Mouse (Mus musculus) gonadal fat pad, adult 2 months (tissue): ENCODE results near the gene Ssr1. TPM values are rescaled to one million over a fixed set of nuclear protein-coding genes. Genes with fewer than 3 reads are reported as not detected.

Experiments used
- DNase-seq: peaks from one replicate; pipeline ENCODE4 v3.0.0-alpha.2; 2012; ENCODE audit warnings: low read depth
- polyA plus RNA-seq: library from polyadenylated mRNA; depleted of rRNA; stranded (reverse); fragments of >200 nt; gene quantifications from 2 replicates; pipeline ENCODE4 v1.2.3, GENCODE M21; 2012

Gene Ssr1
- polyA plus RNA-seq, 1 experiment = 17.2 TPM

DNA sequence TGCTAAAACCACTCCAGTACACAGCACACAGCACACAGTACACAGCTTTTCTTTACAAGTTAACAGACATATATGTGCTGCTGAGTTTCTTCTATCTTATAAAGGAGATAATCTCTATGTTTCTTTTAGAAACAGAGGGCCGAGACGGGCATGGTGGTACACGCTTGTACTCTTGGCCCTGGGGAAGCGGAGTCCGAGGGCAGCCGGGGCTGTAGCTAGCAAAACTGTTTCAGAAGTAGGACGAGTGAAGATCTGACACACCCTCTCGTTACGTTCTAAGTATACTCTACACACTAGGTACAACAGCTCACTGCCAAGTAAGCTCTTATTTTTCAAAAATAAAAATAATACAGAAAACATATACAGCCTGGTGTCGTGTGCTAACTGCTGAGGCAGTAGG lies 13.7 kb downstream of the Ssr1 start:
- no peak for DNase-seq

DNA sequence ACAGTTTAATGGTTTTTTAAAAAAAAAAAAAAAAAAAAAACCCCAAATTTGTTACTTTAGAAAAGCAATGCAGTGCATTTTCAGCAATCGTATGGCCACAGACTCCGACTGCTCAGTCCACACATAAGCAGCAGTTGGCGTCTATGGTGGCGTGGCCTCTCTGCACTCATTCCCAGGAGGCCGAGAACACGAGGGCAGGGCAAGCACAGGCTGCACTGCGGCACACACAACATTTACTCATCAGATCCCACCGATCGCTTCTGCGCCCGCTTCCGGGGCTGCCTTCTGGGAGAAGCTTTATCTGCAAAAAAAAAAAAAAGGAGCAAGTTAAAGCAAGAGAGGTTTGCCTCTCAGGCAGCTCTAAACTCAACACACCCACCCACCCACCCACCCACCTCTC lies 14.5 kb downstream of the Ssr1 start:
- DNase-seq = no peak

DNA sequence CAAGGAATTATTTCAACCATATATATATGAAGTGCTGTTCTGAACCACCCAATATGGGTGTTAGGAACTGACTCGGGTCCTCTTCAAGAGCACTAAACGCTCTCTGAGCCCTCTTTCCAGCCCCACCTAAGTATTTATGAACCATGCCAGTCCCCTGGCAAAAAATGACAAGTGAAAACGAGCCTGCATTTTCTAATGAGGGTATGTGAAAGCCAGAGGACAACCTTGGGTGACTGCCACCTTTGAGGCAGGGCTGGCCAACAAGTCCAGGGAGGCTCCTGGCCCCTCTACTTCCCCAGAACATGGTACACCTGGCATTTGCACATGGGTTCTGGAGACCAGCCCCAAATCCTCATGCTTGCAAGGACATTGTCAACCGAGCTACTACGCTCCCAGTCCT lies 19.3 kb downstream of the Ssr1 start:
- no peak for DNase-seq

DNA sequence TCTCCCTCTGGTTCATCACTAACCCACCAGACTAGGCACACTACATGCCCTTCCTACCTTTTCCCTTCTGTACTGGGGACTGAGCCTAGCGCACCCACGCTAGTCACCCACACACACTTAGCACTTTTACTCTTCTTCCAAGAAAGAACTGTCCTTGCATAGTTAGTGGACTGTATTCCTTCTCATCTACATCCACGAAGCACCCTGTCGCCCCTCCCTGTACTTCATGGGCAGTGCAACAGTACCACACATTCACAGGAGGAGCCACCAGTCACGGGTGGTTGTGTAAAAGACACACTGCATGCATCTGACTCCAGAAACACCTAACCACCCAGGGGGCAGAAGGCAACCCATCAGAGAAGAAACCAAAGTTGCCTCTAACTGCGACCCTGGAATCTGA lies 20.0 kb downstream of the Ssr1 start:
- DNase-seq = no peak

DNA sequence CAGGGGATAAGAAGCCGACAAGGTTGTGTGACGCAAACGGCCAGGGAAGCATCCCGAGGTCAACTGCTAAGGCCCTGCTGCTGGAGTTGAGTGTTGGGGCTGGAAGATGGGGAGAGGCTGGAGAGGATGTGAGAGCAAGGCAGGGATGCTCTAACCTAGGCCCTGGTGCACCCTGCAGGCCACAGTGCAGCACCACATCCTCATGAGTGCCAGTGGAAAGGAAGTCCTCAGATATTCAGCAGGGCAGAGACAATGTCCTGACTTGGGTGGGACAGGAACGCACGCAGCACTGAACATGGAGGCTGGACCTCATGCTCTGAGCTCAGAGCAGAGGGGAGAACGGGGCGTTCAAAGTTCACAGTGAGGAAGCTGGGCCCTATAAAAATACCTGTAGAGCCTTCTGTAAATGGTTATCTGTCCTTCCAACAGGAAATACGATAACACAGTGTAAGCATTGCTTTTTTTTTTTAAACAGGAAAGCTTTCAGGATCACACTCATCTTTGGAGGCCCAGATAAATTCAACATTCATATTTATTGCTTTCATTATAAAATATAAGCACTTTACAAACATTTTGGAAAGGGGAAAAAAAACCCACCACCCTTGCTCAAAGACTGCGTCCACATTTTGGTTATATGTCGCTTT lies 23.0 kb downstream of the Ssr1 start:
- no peak for DNase-seq

DNA sequence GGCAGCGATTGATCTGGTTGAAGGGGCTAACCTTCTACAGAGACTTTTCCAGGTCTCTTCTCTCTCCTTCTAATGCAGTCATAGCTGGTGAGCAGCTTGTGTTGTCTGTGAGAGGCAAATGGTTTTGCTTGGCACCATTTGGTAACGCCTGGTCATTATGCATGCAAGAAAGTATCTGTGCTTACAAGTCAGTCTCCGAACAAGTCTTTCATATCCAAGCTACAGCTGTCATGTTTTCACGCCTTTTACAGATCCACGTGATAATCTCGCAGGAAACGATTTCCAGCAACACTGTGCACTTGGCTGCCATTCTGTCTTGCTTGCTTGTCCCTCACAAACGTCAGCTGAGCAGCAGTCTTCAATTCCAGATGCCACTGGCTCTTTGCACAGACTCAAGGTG lies 24.0 kb downstream of the Ssr1 start:
- DNase-seq = no peak

DNA sequence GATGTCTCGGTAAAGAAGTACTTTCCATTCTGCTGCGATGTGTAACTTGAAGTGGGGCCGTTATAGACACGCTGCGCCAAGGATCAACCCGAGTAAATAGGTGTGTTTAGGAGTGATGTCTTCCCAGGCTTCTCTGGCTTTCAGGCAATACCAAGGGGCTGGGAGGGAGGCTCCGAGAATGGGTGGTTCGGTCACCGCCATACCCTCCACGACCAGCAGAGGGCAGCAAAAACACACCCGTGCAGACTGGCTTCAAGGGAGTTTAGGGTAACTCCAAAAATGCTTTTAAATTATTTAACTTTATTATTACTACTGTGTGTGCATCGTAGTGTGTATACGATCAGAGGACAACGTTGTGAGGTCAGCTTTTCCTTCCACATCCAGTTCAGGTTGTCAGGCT lies 24.7 kb downstream of the Ssr1 start:
- no peak for DNase-seq

DNA sequence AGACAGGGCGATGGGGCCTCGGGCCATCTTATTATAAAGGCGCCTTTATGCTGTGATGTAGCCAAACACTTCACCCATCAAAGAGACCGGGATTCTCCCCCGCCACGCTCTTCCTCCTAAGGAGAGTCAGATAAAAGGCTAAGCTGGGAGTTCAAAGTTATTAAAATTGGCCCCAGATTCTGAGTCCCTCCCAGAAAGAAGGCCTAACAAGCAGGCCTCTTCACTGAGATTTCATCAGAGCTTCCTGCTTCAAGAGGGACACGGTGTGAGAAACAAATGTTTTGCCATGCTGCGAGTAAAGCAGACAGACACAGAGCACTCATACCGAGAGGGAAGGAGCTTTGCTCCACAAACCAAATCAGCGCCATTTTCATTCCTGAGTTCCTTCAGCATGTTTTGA lies 26.5 kb downstream of the Ssr1 start:
- DNase-seq = no peak

DNA sequence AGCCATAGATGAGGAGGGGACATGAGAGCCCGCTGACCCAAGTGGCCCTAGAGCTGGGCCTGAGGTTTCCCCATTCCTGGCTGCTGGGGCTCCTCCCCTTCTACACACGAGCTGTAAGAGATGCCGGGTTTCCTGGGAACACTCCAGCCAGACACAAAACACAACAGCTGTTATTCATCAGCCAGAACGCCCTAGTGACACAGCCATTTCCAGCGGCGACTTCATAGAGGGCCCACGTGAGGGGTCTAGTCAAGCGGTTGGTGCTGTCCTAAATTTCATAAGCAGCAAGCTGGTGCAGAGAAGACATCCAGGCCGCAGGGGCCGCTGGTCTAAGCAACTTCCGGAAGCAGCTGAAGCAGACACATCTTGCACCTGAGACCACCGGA lies 27.0 kb downstream of the Ssr1 start:
- no peak for DNase-seq

DNA sequence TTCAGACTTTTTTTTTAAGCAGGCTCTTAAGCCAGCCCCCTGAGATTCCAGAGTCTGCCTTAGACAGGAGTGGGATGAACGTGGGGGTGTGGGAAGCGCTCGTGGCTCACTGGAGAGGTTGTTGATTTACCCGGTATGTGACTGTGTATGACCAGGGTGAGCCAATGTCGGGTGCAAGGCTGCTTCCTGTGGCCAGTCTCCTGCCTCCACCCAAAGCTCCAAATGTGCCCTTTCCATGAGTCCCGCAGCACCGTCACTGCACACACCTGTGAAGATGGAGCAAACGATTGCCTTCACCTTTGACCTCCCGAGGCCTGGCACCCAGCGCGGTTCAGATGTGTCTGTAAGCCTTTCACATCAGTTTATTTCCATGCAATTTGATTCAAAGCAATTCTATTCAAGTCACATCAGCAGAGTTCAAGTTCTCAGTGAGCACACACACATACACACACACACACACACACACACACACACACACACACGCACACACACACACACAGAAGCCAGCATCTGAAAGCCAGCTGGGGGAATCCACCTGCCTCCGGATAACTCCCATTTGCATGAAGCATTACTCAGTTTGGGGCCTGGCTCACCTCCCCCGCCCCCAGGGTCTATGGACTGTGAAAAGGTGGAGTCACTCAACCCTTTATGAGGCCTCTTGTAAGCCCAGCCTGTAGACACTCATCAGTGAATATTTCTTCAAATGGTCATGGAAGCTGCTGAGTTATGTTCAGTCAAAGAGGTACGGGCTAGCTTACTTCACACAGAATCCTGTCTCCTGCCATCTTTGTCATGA lies 27.6 kb downstream of the Ssr1 start:
- DNase-seq = no peak

DNA sequence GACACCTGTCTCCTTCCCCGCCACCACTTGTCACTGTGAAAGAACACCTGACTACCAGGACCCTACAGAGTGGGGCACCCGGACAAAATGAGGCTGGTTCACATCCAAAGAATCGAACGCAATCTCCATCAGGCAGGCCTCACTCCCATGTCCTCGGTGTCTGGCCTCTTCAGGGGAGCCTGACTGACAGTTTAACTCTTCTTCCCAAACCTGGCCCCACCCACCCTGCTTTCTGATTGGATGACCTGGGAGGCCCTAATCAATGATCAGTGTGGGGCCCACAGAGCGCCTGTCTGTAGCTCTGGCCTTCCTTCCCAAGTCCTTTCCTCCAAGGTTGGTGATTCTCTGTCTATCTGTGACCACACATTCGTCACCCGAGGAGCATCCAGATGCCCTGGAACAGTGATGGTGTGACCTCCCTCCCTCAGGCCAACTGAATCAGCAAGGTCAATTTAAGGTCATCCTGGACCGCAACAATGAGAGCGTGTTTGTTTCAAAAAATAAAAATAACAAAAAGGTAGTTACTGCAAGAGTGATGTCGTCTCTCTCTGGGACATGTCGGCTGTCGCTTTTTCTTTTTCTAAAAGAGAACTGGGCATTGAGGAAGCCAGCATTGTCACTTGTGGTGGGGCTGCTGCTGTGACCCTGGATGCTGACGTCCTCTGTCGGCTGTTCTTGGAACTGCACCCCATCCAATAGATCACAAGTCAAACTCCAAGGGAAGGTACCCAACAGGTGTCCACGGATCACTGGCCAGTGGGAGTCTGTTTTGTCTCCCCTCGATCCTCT lies 28.7 kb downstream of the Ssr1 start:
- DNase-seq = no peak

DNA sequence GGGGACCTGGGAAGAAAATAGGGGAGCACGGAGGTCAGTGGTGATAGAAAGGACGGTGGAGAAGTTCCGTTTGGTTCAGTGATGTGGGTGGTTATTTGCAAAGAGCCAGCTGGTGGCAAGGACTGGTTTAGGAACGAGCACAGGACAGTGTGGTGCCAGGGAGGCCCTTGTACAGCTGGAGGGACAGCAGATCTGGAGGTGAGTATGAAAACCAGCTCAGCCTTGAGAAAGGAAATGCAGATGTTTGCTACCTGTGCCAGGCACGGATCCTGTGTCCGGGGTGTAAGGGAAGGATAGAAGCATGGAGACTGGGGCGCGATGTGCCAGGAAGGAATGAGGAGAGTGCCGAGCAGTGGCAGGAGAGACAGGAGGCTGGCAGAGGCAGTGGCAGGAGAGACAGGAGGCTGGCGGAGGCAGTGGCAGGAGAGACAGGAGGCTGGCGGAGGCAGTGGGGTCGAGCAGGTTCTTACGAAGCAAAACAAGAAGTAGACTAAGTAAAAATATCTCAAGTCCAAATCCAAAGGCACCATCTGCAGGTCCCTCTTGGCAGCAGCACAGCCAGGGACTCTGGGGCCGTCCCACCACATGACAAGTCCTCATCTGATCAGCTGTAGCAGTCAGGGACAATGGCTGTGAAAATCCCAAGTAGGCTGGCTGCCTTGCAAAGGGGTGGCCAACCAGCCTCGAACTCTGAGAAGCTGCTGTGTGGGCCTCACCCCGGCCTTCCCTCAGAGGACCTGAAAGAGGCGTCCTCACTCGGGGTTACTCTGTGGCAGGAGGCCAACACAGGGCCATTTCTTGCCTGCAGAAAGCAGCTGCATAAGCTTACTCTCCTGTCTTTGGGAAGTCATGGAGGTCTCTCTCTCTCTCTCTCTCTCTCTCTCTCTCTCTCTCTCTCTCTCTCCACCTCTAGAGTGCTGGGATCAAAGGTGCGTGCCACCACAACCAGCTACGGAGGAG lies 29.6 kb downstream of the Ssr1 start:
- no peak for DNase-seq

DNA sequence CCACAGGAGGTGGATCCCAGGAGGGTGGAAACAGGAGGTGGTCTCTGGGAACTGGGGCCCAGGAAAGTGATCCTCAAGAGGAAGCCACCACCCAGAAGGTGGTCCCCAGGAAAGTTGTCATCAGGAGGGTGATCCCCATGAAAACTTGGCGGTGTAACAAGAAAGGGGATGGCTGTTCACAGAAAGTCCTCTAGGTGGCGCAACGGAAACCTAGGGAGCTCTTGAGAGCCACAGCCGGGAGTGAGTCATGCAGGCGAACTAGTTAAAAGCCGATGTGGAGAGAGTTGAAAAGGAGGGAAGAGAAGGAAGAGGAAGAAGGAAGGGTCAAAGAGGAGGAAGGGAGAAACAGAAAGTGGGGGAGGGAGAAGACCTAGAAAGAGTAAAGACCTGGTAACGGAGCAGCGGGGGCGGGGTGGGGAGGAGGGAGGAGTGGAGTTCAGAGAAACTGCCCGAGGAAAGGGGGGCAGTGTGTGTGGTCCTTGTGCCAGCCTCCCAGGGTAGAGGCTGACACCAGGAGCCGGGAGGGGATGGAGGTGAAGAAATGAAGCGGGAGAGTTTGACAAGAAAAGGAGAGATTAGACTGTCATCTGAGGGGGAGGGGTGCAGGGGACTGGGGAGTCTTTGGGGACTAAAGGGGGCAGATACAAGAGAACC lies 30.5 kb downstream of the Ssr1 start:
- DNase-seq = no peak

DNA sequence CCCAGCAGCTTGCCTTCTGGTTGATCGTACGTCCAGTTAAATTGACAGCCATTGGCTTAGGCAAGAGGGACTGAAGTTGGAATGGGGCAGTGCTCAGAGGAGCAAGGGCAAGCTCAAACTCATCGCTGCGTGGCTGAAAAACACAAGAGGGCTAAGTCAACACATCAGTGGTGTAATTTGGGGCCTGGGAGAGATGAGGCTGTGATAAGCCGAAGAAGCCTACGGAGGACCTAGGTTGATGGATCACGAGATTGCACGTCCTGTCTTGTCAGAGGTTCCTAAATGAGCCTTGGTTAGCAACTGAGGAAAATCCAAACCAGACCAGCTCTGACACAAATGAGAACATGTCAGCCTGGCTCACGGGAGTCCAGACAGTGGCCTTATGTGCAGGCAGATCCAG lies 31.5 kb downstream of the Ssr1 start:
- peak; percentile 65 for DNase-seq

DNA sequence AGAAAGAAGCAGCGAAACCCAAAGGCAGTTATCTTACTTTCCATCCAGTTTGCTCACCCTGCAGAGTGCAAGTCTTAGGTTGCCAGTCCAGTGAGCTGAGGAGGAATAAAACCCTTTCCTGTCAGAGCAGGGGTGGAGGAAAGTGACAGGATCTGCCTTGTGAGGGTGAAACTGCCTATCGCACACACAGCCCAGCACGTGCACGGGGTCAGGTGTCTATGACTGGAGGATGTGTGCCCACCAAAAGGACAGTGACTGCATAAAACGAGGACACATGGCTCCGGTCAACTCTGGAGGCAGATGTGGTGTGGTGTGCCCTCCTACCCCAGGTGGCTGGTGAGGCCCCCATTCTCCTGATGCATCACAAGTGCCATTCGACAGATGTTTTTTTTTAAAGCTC lies 34.1 kb downstream of the Ssr1 start:
- no peak for DNase-seq

DNA sequence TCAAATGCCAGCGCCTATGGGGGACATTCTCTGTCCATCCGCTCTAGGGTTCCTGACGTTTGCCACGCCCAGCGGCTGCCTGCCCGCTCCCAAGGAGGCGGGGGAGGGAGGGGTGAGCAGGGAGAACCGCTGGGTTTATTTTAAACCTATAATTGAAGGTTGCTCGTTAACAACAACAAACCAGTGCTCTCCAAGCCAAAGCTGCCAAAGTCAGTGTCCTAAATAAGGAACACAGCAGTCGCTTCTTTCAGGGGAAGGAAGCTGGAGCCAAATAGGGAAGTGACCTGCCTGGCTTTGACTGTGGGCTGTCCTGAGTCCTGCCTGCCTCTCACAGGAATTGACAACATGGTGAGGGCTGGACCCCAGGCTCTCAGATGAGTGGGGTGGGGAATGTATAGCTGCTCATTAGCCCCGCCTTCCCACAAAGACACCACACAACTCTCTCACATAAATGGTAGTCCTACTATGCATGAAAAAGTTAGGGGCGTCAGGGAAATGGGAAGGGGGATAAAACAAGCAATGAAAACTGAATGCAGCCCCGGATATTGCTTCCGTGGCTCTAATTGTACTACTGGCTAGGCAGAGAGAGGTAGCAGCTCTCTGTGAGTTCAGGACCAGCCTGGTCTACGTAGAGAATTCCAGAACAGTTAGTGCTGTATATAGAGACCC lies 34.6 kb downstream of the Ssr1 start:
- DNase-seq = no peak

DNA sequence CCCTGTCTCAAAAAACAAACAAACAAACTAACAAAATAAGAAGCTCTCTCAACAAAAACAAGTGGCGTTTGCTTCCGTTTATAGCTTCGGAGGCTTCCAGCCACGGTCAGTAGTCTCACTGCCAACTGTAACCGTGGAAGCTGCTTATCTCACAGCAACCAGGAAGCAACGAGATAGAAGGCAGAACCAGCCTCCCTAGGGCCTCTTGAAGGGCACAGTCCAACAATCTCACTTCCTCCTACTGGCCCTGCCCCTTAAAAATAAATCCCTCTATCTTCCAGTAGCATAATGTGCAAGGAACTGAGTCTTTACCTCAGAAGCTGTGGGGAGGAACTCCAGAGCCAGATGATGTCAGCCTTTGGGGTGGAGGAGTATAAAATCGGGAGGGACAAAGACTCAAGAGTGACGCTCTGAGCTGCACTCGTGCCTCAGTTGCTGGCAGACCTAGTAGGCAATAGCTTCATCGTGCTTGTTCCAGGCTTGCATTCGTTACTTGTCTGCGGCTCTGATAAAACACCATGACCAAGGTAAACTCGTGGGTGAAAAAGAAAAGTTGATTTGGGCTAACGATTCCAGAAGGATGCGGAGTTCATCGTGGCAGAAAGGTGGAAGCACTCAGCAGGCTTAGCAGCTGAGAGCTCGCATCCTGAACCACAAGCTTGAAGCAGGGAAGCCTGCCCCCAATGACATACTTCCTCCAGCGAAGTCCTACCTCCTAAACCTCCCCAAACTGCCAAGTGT lies 35.3 kb downstream of the Ssr1 start:
- no peak for DNase-seq

DNA sequence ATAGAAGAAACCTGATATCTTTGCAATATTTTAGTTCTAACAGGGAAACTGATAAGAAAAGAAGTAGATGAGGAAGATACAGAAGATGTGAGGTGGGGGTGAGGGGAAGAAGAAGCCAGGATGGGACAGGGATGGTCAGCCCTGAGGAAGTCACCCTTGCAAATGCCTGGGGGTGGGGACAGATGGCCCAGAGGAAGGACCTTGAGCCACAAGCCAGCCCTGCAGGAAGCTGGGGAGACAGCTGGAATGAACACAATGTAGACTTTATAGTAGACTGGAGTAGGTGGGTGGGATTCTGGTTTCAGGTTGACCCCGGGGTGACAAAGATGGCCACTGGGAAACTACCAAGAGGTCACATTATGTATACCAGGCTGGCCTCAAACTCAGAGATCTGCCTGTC lies 39.7 kb downstream of the Ssr1 start:
- DNase-seq = no peak

DNA sequence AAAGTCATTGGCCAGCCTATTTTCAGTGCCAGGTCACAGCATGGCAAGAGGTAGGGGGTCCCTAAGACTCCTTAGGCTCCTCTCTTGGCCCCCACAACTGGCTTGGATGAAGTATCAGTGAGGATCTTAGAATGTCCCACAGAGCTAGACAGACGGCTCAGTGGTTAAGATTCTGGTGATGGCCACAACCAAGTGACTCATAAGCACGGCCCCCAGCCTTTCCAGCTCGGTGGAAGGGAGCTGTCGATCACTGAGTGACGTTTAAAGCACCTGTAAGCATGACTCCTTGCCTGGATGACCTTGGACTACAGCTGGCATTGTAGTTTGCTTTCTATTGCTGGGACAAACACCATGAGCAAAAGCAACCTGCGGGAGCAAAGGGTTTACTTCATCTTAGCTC lies 41.0 kb downstream of the Ssr1 start:
- no peak for DNase-seq

DNA sequence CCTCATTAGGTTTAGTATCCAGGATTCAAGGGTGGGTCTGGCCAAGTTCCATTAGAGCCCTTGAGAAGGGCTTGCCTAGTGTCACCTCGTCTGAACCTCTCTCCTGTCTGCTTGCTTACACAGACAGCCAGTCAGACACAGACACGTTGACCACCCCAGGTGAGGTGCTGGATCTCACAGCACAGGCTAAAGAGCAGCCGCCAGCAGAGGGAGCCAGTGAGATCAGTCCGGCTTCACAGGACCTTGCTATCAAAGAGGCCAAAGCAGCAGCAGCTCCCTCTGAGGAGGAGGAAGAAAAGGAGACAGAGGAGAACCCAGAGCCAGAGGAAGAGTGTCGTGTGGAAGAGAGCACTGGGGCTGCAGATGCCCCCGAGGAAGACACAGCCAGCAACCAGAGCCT lies 47.3 kb downstream of the Ssr1 start:
- no peak for DNase-seq
